Mouse (Mus musculus): ENCODE results near the gene Fbxo46. TPM values are rescaled to one million over a fixed set of nuclear protein-coding genes. Genes with fewer than 3 reads are reported as not detected.

Fbxo46 gene
- polyA plus RNA-seq, 1 experiment from 2014 or later: 9.2 TPM

GRCm38 (mm10) chr7:19179173-19179572 lies 59.5 kb downstream of the Fbxo46 start:
- H3K4me2 ChIP-seq (ENCODE audit: low read depth, low read length): peak overlapping the region; percentile 51
- peaks cover 8% of the 10 kb centered on the region; the same call in 1 of the 2 replicates for H3K36me3 ChIP-seq (ENCODE audit: control insufficient read depth, insufficient read depth, low read length)
- no peaks in the 10 kb centered on the region for H3K9me3 ChIP-seq (ENCODE audit: control insufficient read depth, low read length)
- H3K27ac ChIP-seq (replicated peaks; ENCODE audit: low read depth, low read length): no peak overlapping the region
- 0 out of 2 replicates have a peak overlapping the region, but pooled peaks have one; percentile 22 for H3K9ac ChIP-seq (ENCODE audit: low read depth, low read length)
- DNase-seq (ENCODE audit: low spot score) (peak; percentile 80), ATAC-seq (ENCODE audit: low read depth) (no peak)
- peaks cover 9% of the 10 kb centered on the region; the same call in 1 of the 2 replicates for H3K4me1 ChIP-seq (ENCODE audit: control insufficient read depth, insufficient read depth, low read length)
- 2% methylated on average over 20 of the region's 32 CpGs for WGBS
- H3K27me3 ChIP-seq (replicated peaks; ENCODE audit: control insufficient read depth, insufficient read depth, low read length): peaks cover 54% of the 10 kb centered on the region
- peak overlapping the region; percentile 26 for H3K4me3 ChIP-seq (ENCODE audit: low read depth, low read length)

GRCm38 (mm10) chr7:19179936-19180335 lies 60.3 kb downstream of the Fbxo46 start:
- DNase-seq (ENCODE audit: low spot score): no peak
- H3K4me3 ChIP-seq (ENCODE audit: low read depth, low read length): no peak overlapping the region
- ATAC-seq (ENCODE audit: low read depth): no peak
- H3K9ac ChIP-seq (ENCODE audit: low read depth, low read length): no peak overlapping the region
- H3K9me3 ChIP-seq (ENCODE audit: control insufficient read depth, low read length): no peaks in the 10 kb centered on the region
- peaks cover 16% of the 10 kb centered on the region for H3K4me1 ChIP-seq (ENCODE audit: control insufficient read depth, insufficient read depth, low read length)
- H3K27me3 ChIP-seq (replicated peaks; ENCODE audit: control insufficient read depth, insufficient read depth, low read length): peaks cover 54% of the 10 kb centered on the region
- H3K36me3 ChIP-seq (ENCODE audit: control insufficient read depth, insufficient read depth, low read length): peaks cover 8% of the 10 kb centered on the region; the same call in 1 of the 2 replicates
- H3K27ac ChIP-seq (replicated peaks; ENCODE audit: low read depth, low read length): no peak overlapping the region
- H3K4me2 ChIP-seq (ENCODE audit: low read depth, low read length): no peak overlapping the region; the same call in 1 of the 2 replicates
- 27% methylated on average over 6 of the region's 6 CpGs for WGBS

GRCm38 (mm10) chr7:19180862-19181429 lies 61.3 kb downstream of the Fbxo46 start:
- DNase-seq (ENCODE audit: low spot score): peak; percentile 68
- Histone ChIP-seq H3K27me3 (replicated peaks; ENCODE audit: control insufficient read depth, insufficient read depth, low read length) (peaks cover 46% of the 10 kb centered on the region), H3K4me2 (ENCODE audit: low read depth, low read length) (peak overlapping the region; percentile 76), H3K36me3 (ENCODE audit: control insufficient read depth, insufficient read depth, low read length) (peaks cover 9% of the 10 kb centered on the region; the same call in 1 of the 2 replicates), H3K4me1 (ENCODE audit: control insufficient read depth, insufficient read depth, low read length) (peaks cover 23% of the 10 kb centered on the region), H3K27ac (replicated peaks; ENCODE audit: low read depth, low read length) (no peak overlapping the region), H3K9ac (ENCODE audit: low read depth, low read length) (peak overlapping the region; percentile 64), H3K9me3 (ENCODE audit: control insufficient read depth, low read length) (no peaks in the 10 kb centered on the region), H3K4me3 (ENCODE audit: low read depth, low read length) (peak overlapping the region; percentile 51)
- peak; percentile 48 for ATAC-seq (ENCODE audit: low read depth)
- 0% methylated on average over 9 of the region's 27 CpGs for WGBS

GRCm38 (mm10) chr7:19184250-19184649 lies 64.6 kb downstream of the Fbxo46 start:
- Histone ChIP-seq H3K36me3 (ENCODE audit: control insufficient read depth, insufficient read depth, low read length) (peaks cover 32% of the 10 kb centered on the region), H3K4me1 (ENCODE audit: control insufficient read depth, insufficient read depth, low read length) (peaks cover 23% of the 10 kb centered on the region), H3K27me3 (replicated peaks; ENCODE audit: control insufficient read depth, insufficient read depth, low read length) (peaks cover 15% of the 10 kb centered on the region), H3K9ac (ENCODE audit: low read depth, low read length) (peak overlapping the region; percentile 8; the same call in 1 of the 2 replicates), H3K4me2 (ENCODE audit: low read depth, low read length) (no peak overlapping the region), H3K9me3 (ENCODE audit: control insufficient read depth, low read length) (no peaks in the 10 kb centered on the region), H3K27ac (replicated peaks; ENCODE audit: low read depth, low read length) (peak overlapping the region; percentile 84), H3K4me3 (ENCODE audit: low read depth, low read length) (no peak overlapping the region)
- ATAC-seq (ENCODE audit: low read depth): peak; percentile 30; the same call in 1 of the 2 replicates
- DNase-seq (ENCODE audit: low spot score): peak; percentile 61
- 57% methylated on average over 2 of the region's 2 CpGs for WGBS

- Histone ChIP-seq H3K9me3 (ENCODE audit: control insufficient read depth, low read length) (no peaks in the 10 kb centered on the region), H3K4me2 (ENCODE audit: low read depth, low read length) (no peak overlapping the region), H3K4me3 (ENCODE audit: low read depth, low read length) (no peak overlapping the region), H3K9ac (ENCODE audit: low read depth, low read length) (peak overlapping the region; percentile 8; the same call in 1 of the 2 replicates), H3K27ac (replicated peaks; ENCODE audit: low read depth, low read length) (peak overlapping the region; percentile 84), H3K36me3 (ENCODE audit: control insufficient read depth, insufficient read depth, low read length) (peaks cover 33% of the 10 kb centered on the region), H3K4me1 (ENCODE audit: control insufficient read depth, insufficient read depth, low read length) (peaks cover 23% of the 10 kb centered on the region), H3K27me3 (replicated peaks; ENCODE audit: control insufficient read depth, insufficient read depth, low read length) (peaks cover 10% of the 10 kb centered on the region)
- WGBS: 61% methylated on average over 6 of the region's 6 CpGs
- DNase-seq (ENCODE audit: low spot score) (peak; percentile 77), ATAC-seq (ENCODE audit: low read depth) (peak; percentile 46)
Observed at GRCm38 (mm10) chr7:19184758-19185157, 65.1 kb downstream of the Fbxo46 start.

MicroRNA genes within 50 kb of the gene (microRNA counts, 519-probe panel; counts per million panel counts)
- 1,355 counts per million, percentile 3 among the panel's probes with 10 or more counts for microRNA mmu-miR-330

Small RNA genes within 50 kb of the gene (microRNA-seq; reads per million reads assigned to microRNA genes)
- gene Mir3100 (ENCODE audit: borderline number of aligned reads) (1.3 reads per million), gene Mir330 (ENCODE audit: borderline number of aligned reads) (207 reads per million, percentile 59 among the genes with 10 or more reads in this experiment)

Other genes starting within 250 kb of the Fbxo46 start
- gene Pglyrp1, start 248.5 kb upstream of the Fbxo46 start, polyA plus RNA-seq (2014; fragmentation: Nextera tagmentation; extraction: Ambion mirVana): 5.3 and 10.0 TPM in 2 replicates
- 19.4 and 22.5 TPM in 2 replicates for gene Ccdc61, start 209.4 kb upstream of the Fbxo46 start, polyA plus RNA-seq (2014; fragmentation: Nextera tagmentation; extraction: Ambion mirVana)
- 0.79 and 0.81 TPM in 2 replicates for gene Nova2, start 194.0 kb upstream of the Fbxo46 start, polyA plus RNA-seq (2014; fragmentation: Nextera tagmentation; extraction: Ambion mirVana)
- not detected in 2 replicates for gene Nanos2, start 132.5 kb upstream of the Fbxo46 start, polyA plus RNA-seq (2014; fragmentation: Nextera tagmentation; extraction: Ambion mirVana)
- gene Mypop, start 128.6 kb upstream of the Fbxo46 start, polyA plus RNA-seq (2014; fragmentation: Nextera tagmentation; extraction: Ambion mirVana): 4.0 and 4.2 TPM in 2 replicates
- 26.6 and 27.4 TPM in 2 replicates for gene Irf2bp1, start 115.8 kb upstream of the Fbxo46 start, polyA plus RNA-seq (2014; fragmentation: Nextera tagmentation; extraction: Ambion mirVana)
- gene Foxa3, start 96.3 kb upstream of the Fbxo46 start, polyA plus RNA-seq (2014; fragmentation: Nextera tagmentation; extraction: Ambion mirVana): 0.56 and 1.6 TPM in 2 replicates
- gene Sympk, start 95.5 kb upstream of the Fbxo46 start, polyA plus RNA-seq (2014; fragmentation: Nextera tagmentation; extraction: Ambion mirVana): 23.6 and 23.8 TPM in 2 replicates
- gene Rsph6a, start 65.2 kb upstream of the Fbxo46 start, polyA plus RNA-seq (2014; fragmentation: Nextera tagmentation; extraction: Ambion mirVana): not detected in 2 replicates
- gene Dmwd, start 43.6 kb upstream of the Fbxo46 start, polyA plus RNA-seq (2014; fragmentation: Nextera tagmentation; extraction: Ambion mirVana): 20.2 and 22.6 TPM in 2 replicates
- 43.3 and 58.2 TPM in 2 replicates for gene Dmpk, start 36.0 kb upstream of the Fbxo46 start, polyA plus RNA-seq (2014; fragmentation: Nextera tagmentation; extraction: Ambion mirVana)
- 13.4 and 16.3 TPM in 2 replicates for gene Six5, start 25.3 kb upstream of the Fbxo46 start, polyA plus RNA-seq (2014; fragmentation: Nextera tagmentation; extraction: Ambion mirVana)
- gene Gm4969, start 1.5 kb upstream of the Fbxo46 start, polyA plus RNA-seq (2014; fragmentation: Nextera tagmentation; extraction: Ambion mirVana): 1.7 and 2.6 TPM in 2 replicates
- 11.1 and 13.2 TPM in 2 replicates for gene Qpctl, start 29.4 kb downstream of the Fbxo46 start, polyA plus RNA-seq (2014; fragmentation: Nextera tagmentation; extraction: Ambion mirVana)
- 130 and 131 TPM in 2 replicates for gene Snrpd2, start 29.9 kb downstream of the Fbxo46 start, polyA plus RNA-seq (2014; fragmentation: Nextera tagmentation; extraction: Ambion mirVana)
- 0.37 and 0.60 TPM in 2 replicates for gene Gipr, start 46.3 kb downstream of the Fbxo46 start, polyA plus RNA-seq (2014; fragmentation: Nextera tagmentation; extraction: Ambion mirVana)
- gene Eml2, start 56.6 kb downstream of the Fbxo46 start, polyA plus RNA-seq (2014; fragmentation: Nextera tagmentation; extraction: Ambion mirVana): 3.6 and 4.2 TPM in 2 replicates
- gene Gpr4, start 92.7 kb downstream of the Fbxo46 start, polyA plus RNA-seq (2014; fragmentation: Nextera tagmentation; extraction: Ambion mirVana): 1.7 and 2.3 TPM in 2 replicates
- gene Opa3, start 108.5 kb downstream of the Fbxo46 start, polyA plus RNA-seq (2014; fragmentation: Nextera tagmentation; extraction: Ambion mirVana): 29.7 and 30.2 TPM in 2 replicates
- gene Vasp, start 152.0 kb downstream of the Fbxo46 start, polyA plus RNA-seq (2014; fragmentation: Nextera tagmentation; extraction: Ambion mirVana): 70.0 and 70.7 TPM in 2 replicates
- 0.49 TPM in 1 of 2 replicates, not detected in the other for gene Ppm1n, start 160.2 kb downstream of the Fbxo46 start, polyA plus RNA-seq (2014; fragmentation: Nextera tagmentation; extraction: Ambion mirVana)
- 53.7 and 57.0 TPM in 2 replicates for gene Rtn2, start 162.8 kb downstream of the Fbxo46 start, polyA plus RNA-seq (2014; fragmentation: Nextera tagmentation; extraction: Ambion mirVana)
- 0.15 and 0.28 TPM in 2 replicates for gene Fosb, start 190.2 kb downstream of the Fbxo46 start, polyA plus RNA-seq (2014; fragmentation: Nextera tagmentation; extraction: Ambion mirVana)
- 64.0 and 75.1 TPM in 2 replicates for gene Ercc1, start 224.9 kb downstream of the Fbxo46 start, polyA plus RNA-seq (2014; fragmentation: Nextera tagmentation; extraction: Ambion mirVana)
- 18.8 and 21.6 TPM in 2 replicates for gene Cd3eap, start 239.6 kb downstream of the Fbxo46 start, polyA plus RNA-seq (2014; fragmentation: Nextera tagmentation; extraction: Ambion mirVana)
- gene Ppp1r13l, start 239.9 kb downstream of the Fbxo46 start, polyA plus RNA-seq (2014; fragmentation: Nextera tagmentation; extraction: Ambion mirVana): 11.2 and 11.6 TPM in 2 replicates